Mouse (Mus musculus) lung, postnatal 14 days (tissue): ENCODE results near the gene Trim30a.
"Not testable (repeated sequence)": the region's sequence is repeated elsewhere in the genome, so short reads cannot be mapped to it uniquely, and the experiment has no call there.

Experiments used
- DNase-seq: peaks from one replicate; pipeline ENCODE4 v3.0.0; 2021

The Trim30a gene

DNA sequence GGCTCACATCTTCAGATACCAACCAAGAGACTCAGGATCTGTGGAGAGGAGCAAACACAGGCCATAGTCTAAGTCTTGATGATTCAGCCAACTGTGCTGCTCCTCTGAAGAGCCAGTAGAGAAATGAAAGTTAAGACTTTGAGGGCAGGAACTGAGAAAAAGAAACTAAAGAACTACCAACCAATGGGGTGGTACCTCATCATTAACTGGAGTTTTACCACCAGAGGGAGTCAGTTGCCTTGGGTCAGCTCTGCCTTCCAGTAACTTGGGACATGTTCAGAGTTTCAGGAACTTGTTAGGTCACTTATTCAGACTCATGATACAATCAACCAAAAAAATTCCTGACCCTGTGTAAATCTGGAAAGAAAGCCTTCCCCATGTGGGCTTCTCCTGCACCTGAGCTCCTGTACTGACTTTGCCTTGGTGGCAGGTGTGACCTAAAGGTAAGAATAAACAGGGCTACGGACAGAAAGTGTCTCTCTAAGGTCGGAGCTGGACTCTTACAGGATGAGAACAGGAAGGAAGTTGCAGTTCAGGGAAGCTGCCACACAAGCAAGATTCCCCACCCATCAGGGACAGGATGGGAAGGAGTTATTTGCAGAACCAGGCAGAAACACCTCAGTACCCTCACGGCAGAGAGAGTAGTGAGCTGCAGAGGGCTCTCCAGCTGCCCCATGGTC lies at the start of gene Trim30a:
Gene Trim30a (minus strand): TSS at position 129 of the 680 bp plus-strand sequence.
- DNase-seq = peak; percentile 1

DNA sequence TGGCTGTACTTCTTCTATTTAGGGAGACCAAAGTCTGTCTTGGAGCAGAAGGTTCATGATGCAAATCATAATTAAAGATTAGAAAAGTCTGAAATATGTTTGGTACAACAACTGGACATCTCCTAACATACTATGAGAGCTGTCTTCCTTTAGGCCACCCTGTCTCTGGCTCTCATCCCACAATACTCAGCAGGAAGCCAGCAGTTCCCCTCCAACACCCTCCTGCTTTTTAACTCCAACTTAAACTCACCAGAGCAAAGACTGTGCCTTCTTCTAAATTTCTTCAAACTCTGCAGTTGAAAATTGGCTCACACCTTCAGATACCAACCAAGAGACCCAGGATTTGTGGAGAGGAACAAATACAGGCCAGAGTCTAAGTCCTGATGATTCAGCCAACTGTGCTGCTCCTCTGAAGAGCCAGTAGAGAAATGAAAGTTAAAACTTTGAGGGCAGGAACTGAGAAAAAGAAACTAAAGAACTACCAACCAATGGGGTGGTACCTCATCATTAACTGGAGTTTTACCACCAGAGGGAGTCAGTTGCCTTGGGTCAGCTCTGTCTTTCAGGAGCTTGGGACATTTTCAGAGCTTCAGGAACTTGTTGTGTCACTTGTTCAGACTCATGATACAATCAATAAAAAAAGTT lies 42.5 kb upstream of the Trim30a start, which contains the start of gene Trim30d:
Gene Trim30d (minus strand): TSS at position 429 of the 645 bp plus-strand sequence.
- DNase-seq = not testable (repeated sequence)

DNA sequence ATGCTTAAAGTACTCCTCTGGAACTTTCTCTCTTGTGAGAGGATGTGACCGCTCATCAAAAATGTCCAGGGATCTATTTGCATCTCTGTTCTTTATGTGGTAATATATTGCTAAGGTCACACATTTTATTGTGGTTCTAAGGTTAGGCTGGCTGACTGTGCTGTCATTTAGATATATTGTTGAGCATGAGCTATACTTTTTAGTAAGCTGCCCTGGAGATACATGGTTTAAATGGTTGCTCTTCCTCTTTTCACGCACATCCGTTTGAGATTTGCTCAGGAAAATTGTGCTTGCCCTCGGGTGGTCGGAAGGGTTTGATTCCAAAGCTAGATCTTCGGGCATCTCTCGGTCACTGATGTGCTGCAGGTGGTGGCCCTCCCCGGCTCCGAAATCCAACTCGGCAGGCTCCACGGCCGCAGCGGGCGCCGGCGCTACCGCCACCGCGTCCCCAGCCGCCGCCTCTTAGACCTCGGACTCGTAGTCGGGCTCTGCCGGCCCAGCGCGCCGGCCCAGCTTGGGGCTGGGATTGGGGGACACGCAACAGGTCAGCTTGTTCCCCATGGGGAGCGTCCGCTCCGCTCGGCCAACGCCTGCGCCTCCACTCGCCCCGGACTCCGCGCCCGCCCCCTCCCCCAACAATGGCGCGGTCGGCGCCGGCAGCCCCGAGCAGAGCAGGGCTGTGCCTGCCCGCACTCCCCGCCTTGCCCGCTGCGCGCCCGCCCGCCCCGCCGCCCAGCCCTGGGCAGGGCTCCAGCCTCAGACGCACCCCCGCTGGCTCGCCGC lies 36.8 kb upstream of the Trim30a start:
- peak; percentile 9 for DNase-seq

DNA sequence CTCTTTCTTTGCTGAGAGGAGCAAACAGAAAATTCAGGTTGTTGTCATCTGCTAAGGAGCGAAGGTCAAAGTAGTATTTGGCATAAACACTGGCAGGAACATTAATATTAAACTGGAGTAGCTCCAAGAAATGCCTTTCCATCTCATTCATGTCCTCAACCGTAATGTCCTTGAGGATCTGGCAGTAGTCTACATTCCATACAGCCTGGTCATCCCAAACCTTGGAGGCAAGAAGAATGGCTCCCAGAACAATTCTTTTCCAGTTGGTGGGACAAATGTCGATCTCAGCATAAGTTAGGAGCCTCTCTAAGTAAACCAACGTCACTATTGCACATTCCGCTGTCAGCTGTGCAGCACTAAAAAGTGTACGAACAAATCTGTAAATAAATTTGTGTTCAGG lies 36.2 kb upstream of the Trim30a start:
- DNase-seq = not testable (repeated sequence)

DNA sequence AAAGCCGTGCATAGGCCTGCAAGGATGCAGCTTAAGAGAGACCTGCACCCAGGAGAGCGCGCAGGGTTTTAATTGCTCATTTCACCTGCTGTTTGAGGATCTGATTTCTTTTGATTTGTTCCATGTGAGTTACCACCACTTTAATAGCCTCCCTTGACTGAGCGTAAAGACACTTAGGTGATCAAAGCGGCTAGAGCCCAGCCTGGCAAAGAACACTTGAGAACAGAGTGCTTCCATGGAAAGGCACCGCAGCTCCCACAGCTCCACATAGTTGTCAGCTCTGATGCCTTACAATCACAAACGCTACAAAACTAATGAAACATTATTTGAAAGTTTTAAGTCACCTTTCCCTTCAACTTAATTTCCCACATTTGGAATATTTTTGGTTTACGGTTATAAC lies 34.5 kb upstream of the Trim30a start:
- not testable (repeated sequence) for DNase-seq

DNA sequence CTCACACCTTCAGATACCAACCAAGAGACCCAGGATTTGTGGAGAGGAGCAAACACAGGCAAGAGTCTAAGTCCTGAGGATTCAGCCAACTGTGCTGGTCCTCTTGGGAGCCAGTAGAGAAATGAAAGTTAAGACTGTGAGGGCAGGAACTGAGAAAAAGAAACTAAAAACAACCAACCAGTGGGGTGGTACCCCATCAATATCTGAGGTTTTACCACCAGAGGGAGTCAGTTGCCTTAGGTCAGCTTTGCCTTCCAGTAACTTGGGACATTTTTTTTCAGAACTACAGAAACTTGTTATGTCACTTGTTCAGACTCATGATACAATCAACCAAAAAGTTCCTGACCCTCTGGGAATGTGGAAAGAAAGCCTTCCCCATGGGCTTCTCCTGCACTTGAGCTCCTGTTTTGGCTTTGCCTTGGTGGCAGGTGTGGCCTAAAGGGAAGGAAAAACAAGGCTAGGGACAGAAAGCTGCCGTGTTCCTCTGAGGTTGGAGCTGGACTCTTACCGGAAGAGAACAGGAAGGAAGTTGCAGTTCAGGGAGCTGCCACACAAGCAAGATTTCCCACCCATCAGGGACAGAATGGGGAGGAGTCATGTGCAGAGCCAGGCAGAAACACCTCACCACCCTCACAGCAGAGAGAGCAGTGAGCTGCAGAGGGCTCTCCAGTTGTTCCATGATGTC lies 18.9 kb downstream of the Trim30a start:
- DNase-seq = peak; percentile 13

DNA sequence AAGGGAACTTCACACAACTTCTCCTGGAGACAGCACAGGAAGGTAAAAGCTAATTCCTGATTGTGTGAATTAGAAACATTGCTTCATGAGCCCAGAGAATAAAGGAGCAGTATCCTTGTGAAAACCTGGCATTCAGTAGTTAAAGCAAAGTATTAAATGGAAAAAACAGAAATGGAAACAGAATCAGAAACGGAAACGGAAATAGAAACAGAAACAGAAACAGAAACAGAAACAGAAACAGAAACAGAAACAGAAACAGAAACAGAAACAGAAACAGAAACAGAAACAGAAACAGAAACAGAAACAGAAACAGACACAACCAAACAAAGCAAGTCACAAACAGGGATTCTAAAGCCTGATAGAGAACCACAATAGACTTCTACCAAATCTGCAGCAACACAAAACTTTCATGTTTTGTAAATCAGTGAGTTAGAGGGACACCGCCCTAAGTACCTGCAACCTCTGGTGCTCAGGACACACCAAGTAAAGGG lies 60.5 kb downstream of the Trim30a start:
- DNase-seq = no peak

DNA sequence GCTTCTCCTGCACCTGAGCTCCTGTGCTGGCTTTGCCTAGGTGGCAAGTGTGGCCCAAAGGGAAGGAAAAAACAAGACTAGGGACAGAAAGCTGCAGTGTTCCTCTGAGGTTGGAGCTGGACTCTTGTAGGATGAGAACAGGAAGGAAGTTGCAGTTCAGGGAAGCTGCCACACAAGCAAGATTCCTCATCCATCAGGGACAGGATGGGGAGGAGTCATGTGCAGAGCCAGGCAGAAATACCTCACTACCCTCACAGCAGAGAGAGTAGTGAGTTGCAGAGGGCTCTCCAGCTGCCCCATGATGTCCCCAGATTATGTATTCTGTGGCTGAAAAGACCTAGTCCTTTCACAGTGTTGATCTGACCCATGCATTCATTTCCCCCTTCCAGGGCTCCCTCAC lies 63.9 kb downstream of the Trim30a start:
- no peak for DNase-seq

DNA sequence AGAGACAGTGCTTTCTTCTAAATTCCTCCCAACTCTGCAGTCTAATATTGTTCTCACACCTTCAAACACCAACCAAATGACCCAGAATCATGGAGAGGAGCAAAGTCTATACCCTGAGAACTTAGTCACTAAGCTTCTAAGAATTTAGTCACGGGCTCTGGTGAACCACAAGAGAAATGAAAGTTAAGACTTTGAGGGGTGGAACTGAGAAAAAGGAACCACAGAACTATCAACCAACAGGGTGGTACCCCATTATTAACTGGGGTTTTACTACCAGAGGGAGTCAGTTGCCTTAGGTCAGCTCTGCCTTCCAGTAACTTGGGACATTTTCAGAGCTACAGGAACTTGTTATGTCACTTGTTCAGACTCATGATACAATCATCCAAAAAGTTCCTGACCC lies 64.3 kb downstream of the Trim30a start, which contains the start of gene Trim30c:
Gene Trim30c (minus strand): TSS at position 140 of the 400 bp plus-strand sequence.
- no peak for DNase-seq

DNA sequence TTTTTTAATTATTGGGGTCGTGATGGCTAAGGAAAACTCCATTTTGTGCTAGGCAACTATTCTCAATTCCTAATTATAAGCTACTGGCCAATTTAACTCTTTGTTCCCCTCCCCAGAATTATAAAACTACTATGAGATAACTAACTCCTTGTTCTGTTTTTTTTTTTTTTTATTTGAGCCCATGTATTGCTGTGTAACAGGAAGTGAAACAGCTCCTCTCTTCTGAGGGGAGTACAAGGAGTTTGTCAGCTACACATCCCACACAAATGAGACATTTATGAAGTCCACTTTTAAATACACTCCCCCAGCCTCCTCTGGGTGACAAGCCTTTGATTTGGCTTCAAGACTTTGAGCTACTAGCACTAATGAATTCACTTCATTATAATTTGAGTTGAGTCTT lies 66.5 kb downstream of the Trim30a start:
- DNase-seq = no peak

DNA sequence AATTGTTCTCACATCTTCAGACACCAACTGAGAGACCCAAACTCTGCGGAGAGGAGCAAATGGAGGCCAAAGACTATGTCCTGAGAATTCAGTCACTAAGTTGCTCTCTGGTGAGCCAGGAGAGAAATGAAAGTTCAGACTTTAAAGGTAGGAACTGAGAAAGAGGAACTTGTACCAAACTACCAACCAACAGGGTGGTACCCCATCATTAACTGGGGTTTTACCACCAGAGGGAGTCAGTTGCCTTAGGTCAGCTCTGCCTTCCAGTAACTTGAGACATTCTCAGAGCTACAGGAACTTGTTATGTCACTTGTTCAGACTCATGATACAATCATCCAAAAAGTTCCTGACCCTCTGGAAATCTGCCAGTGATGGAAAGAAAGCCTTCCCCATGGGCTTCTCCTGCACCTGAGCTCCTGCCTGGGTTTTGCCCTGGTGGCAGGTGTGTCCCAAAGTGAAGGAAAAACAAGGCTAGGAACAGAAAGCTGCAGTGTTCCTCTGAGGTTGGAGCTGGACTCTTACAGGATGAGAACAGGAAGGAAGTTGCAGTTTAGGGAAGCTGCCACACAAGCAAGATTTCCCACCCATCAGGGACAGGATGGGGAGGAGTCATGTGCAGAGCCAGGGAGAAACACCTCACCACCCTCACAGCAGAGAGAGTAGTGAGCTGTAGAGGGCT lies 95.1 kb downstream of the Trim30a start, which contains the start of gene Trim30b:
Gene Trim30b (minus strand): TSS at position 149 of the 679 bp plus-strand sequence.
- peak; percentile 13 for DNase-seq

DNA sequence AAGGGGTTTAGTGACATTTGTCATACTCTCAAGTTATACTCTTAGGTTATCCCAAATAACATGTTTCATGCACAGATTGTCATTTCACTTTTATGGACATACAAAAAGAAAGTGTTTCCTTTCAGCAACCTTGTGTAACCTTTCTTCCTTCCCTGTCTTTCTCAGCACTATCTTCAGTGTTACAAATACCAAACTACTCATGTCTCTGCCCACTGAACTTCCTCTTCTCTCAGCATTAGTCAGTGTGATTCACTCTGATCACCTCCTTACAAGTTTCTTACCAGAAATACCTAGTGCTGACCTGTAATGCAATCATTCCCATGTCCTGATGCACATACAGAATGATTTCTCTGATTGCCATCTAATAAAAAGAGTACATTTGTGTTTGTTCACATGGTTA lies 98.7 kb downstream of the Trim30a start:
- DNase-seq = no peak
